Mouse (Mus musculus) layer of hippocampus, adult 18-20 months (tissue): ENCODE measurements at regions not wholly inside any gene's neighbourhood (a gene's known extent, or its start where the extent isn't known, plus 50 kb on each side); places are given as distances from the start of the nearest gene placed in this dataset.

ENCODE experiments used
- DNase-seq, 2 experiments: peaks; one replicate each; pipeline ENCODE4 v3.0.0; 2022; ENCODE audit warnings: low spot score in 2 of 2

GRCm38 (mm10) chrX:161487691-161488090 is 200.4 kb downstream of the Gm15262 start:
- no peak for DNase-seq

- no peak for DNase-seq
Measured at GRCm38 (mm10) chrX:161511341-161511740, 205.5 kb upstream of the Rai2 start.

GRCm38 (mm10) chrX:161523432-161524256 is 193.2 kb upstream of the Rai2 start:
- DNase-seq, result no peak

GRCm38 (mm10) chrX:161524257-161524646 is 192.6 kb upstream of the Rai2 start:
- no peak for DNase-seq

GRCm38 (mm10) chrX:161537290-161537689 is 179.6 kb upstream of the Rai2 start:
- DNase-seq, result no peak

GRCm38 (mm10) chrX:161556896-161557295 is 160.0 kb upstream of the Rai2 start:
- DNase-seq, result no peak

- DNase-seq, result no peak
Measured at GRCm38 (mm10) chrX:161558511-161558910, 158.4 kb upstream of the Rai2 start.

GRCm38 (mm10) chrX:161566435-161566834 is 150.4 kb upstream of the Rai2 start:
- DNase-seq, result no peak

GRCm38 (mm10) chrX:161582019-161582659 is 134.7 kb upstream of the Rai2 start:
- DNase-seq, result no peak

- no peak for DNase-seq
Measured at GRCm38 (mm10) chrX:161583872-161584271, 133.0 kb upstream of the Rai2 start.

- DNase-seq, result no peak
Measured at GRCm38 (mm10) chrX:161633869-161634268, 83.0 kb upstream of the Rai2 start.

GRCm38 (mm10) chrX:161634342-161634741 is 82.5 kb upstream of the Rai2 start:
- DNase-seq, result no peak

GRCm38 (mm10) chrX:161635678-161636077 is 81.2 kb upstream of the Rai2 start:
- DNase-seq, result peak; percentile 0 to 1

GRCm38 (mm10) chrX:161653106-161653505 is 63.8 kb upstream of the Rai2 start:
- DNase-seq, result no peak

GRCm38 (mm10) chrX:161660106-161660505 is 56.8 kb upstream of the Rai2 start:
- no peak for DNase-seq

- no peak for DNase-seq
Measured at GRCm38 (mm10) chrX:161661936-161662335, 54.9 kb upstream of the Rai2 start.
